Mouse (Mus musculus) hindbrain, embryonic 16.5 days (tissue): Measurements from ENCODE around the gene Uqcc2. TPM values are rescaled to one million over a fixed set of nuclear protein-coding genes. Genes with fewer than 3 reads are reported as not detected.

Source experiments
- ATAC-seq: fragments of 200-750 bp; cut with Nextera tagmentation; 2 replicates; pipeline ENCODE4 v1.8.0; 2017; ENCODE audit warnings: moderate TSS enrichment, moderate library complexity
- H3K27ac ChIP-seq: fragments of 300-500 bp; sonication (generic); 2 replicates; pipeline ENCODE4 v1.5.1; 2014; ENCODE audit warnings: low read depth, mild to moderate bottlenecking, control low read depth, low read length, moderate library complexity
- H3K27me3 ChIP-seq: fragments of 300-500 bp; sonication (generic); replicated peaks from 2 replicates; pipeline ENCODE4 v1.6.1; 2014; ENCODE audit warnings: low read length; ENCODE audit not compliant: control insufficient read depth, insufficient read depth
- H3K36me3 ChIP-seq: fragments of 300-500 bp; sonication (generic); 2 replicates; pipeline ENCODE4 v1.6.1; 2014; ENCODE audit warnings: mild to moderate bottlenecking, low read length, moderate library complexity, mixed read lengths; ENCODE audit not compliant: control insufficient read depth, insufficient read depth
- H3K4me1 ChIP-seq: fragments of 300-500 bp; sonication (generic); 2 replicates; pipeline ENCODE4 v1.6.1; 2014; ENCODE audit warnings: low read depth, low read length; ENCODE audit not compliant: control insufficient read depth, insufficient read depth
- H3K4me2 ChIP-seq: fragments of 300-500 bp; sonication (generic); 2 replicates; pipeline ENCODE4 v1.6.1; 2014; ENCODE audit warnings: mild to moderate bottlenecking, low read length, control low read depth, moderate library complexity
- H3K4me3 ChIP-seq: fragments of 300-500 bp; sonication (generic); 2 replicates; pipeline ENCODE4 v1.5.1; 2014; ENCODE audit warnings: mild to moderate bottlenecking, low read length, control low read depth, moderate library complexity
- H3K9ac ChIP-seq: fragments of 300-500 bp; sonication (generic); 2 replicates; pipeline ENCODE4 v1.6.1; 2014; ENCODE audit warnings: low read depth, mild to moderate bottlenecking, control low read depth, low read length, moderate library complexity
- H3K9me3 ChIP-seq: fragments of 300-500 bp; sonication (generic); 2 replicates; pipeline ENCODE4 v1.6.1; 2014; ENCODE audit warnings: mild to moderate bottlenecking, low read length, moderate library complexity; ENCODE audit not compliant: control insufficient read depth
- WGBS: fragments of 180-500 bp; shearing (Covaris S2); extraction: QIAGEN DNeasy Blood & Tissue Kit; methylation state at CpG from one replicate; pipeline ENCODE4 v1.1.7; 2014; 5-methylcytosine and 5-hydroxymethylcytosine counted together
- polyA plus RNA-seq: library from polyadenylated mRNA; unstranded; fragments of >200 nt; fragmentation: Nextera tagmentation; extraction: Ambion mirVana; gene quantifications from 2 replicates; pipeline ENCODE4 v1.2.1, GENCODE M21; 2015

The Uqcc2 gene
- polyA plus RNA-seq, 1 experiment from 2014 or later, result 396 TPM

DNA sequence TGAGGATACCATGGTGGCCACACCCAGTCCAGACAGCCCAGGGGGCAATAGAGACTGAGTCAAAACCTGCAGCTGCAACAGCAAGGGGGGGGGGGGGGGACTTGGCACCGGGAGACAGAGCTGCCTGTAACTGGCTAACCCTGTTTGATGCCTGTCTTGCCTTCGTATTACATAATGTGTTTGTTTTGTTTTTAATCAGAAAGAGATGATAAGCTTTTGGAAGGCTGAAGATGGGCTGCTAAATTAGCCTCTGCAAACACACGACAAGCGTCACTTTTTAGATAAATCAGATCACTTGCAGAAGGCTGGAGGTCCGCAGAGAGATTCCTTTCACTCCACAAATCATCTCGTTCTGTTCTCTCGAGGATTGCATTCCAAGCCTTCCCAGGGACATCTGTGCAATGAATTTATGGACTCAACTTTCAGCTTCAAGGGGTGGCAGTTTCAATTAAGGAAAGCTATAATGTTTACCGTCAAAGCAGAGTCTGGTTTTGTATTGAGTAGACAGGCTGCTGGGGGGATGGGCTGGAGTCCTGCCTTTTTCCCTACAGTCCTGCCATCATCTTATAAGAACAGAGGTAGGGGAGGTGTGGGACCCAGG, 12.7 kb upstream of the Uqcc2 start:
- 15% methylated on average over 8 of the region's 8 CpGs for WGBS
- no peak overlapping the region for H3K4me2 ChIP-seq
- no peak overlapping the region for H3K4me3 ChIP-seq
- H3K9ac ChIP-seq, result no peak overlapping the region
- no peaks in the 10 kb centered on the region for H3K9me3 ChIP-seq
- no peak for ATAC-seq
- no peak overlapping the region for H3K27ac ChIP-seq
- H3K27me3 ChIP-seq, result no peaks in the 10 kb centered on the region; the same call in 1 of the 2 replicates
- H3K36me3 ChIP-seq, result no peaks in the 10 kb centered on the region
- H3K4me1 ChIP-seq, result peaks cover 18% of the 10 kb centered on the region

DNA sequence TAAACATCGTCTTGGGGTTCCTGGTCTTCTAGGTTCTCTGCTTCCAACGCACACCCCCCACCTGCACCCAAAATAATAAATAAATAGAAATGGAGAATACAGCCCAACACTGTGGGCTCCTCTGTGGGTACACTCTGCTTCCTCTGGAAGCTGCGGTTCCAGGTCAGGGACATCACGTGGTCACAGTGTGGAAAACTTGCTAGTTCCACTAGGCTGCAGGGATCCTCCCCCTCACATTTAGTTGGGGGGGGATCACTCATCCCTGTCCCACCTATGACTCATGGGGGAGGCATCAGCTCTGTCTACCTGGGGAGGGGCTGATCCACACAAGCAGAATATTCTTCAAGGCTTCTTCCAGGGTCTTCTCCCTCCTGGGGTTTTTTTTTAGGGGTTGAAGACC, 10.4 kb upstream of the Uqcc2 start:
- Histone ChIP-seq H3K9ac (no peak overlapping the region), H3K27me3 (no peaks in the 10 kb centered on the region; the same call in 1 of the 2 replicates), H3K27ac (no peak overlapping the region), H3K4me2 (no peak overlapping the region), H3K4me1 (peaks cover 23% of the 10 kb centered on the region), H3K4me3 (no peak overlapping the region), H3K36me3 (no peaks in the 10 kb centered on the region), H3K9me3 (no peaks in the 10 kb centered on the region)
- 80% methylated on average over 4 of the region's 4 CpGs for WGBS
- no peak for ATAC-seq

DNA sequence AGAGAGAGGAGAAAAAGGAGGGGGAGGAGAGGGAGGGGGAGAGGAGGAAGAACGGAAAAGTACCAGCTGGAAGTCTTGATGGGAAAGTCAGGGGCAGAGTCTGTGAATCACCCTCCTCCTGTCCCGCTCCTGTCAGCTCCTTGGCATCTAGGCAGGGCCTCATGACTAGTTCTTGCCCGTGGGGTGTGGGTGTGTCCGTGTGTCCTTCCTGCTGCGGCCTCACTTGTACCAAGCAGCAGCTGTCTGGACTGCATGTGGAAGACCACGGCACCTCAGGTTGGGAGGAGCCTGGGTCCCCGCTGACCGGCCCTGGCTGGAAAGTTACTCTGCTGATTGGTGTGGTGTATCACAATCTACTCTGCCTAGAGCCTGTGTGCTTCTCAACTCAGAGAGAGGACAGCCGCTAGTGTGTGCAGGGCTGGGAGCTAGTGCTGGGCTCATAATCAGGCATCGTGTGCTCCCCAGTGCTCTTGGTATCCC, 8.3 kb upstream of the Uqcc2 start:
- ATAC-seq, result no peak
- Histone ChIP-seq H3K4me2 (no peak overlapping the region), H3K9ac (no peak overlapping the region), H3K4me3 (no peak overlapping the region), H3K4me1 (peaks cover 20% of the 10 kb centered on the region), H3K9me3 (no peaks in the 10 kb centered on the region), H3K36me3 (no peaks in the 10 kb centered on the region), H3K27me3 (no peaks in the 10 kb centered on the region; the same call in 1 of the 2 replicates), H3K27ac (no peak overlapping the region)
- 41% methylated on average over 10 of the region's 10 CpGs for whole genome bisulfite sequencing

DNA sequence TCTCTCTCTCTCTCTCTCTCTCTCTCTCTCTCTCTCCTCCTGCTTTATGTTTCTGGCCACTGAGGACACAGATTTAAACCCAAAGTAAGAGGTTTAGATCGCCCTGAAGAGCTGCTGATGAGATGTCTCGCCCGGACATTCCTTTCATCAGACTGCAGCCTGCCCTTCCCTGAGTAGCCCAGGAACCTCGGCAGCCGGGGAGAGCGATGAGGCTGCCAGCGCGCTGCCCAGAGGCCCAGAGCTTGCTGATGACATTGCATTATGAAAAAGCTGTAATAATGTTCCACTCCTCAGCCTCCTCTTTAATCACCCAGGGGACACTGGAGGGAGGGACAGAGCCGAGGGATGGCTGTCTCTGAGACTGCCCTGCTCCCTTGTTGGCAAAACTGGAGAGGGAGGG, 6.5 kb upstream of the Uqcc2 start:
- Histone ChIP-seq H3K9me3 (no peaks in the 10 kb centered on the region), H3K4me2 (no peak overlapping the region), H3K27me3 (no peaks in the 10 kb centered on the region), H3K27ac (peak overlapping the region; percentile 40; the same call in 1 of the 2 replicates), H3K36me3 (no peaks in the 10 kb centered on the region), H3K9ac (0 out of 2 replicates have a peak overlapping the region, but pooled peaks have one; percentile 23), H3K4me1 (peaks cover 17% of the 10 kb centered on the region), H3K4me3 (no peak overlapping the region)
- ATAC-seq, result no peak
- WGBS, result 31% methylated on average over 9 of the region's 9 CpGs

DNA sequence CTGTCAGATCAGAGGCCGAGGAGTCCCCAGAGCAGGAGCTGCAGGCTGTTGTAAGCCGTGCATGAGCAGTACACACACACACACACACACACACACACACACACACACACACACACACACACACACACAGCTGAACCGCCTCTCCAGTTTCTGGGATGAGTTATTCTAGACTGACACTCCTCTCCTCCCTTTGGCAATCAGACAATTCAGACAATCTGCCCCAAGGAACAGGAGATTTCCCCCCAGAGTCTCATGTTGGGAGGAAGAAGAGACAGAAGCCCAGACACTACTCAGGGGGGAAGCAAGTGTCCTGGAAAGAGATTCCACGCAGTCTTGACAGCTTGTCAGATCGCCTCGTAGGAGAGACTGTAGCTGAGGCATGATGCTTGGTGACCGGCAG, 5.6 kb upstream of the Uqcc2 start:
- ATAC-seq, result no peak
- Histone ChIP-seq H3K36me3 (no peaks in the 10 kb centered on the region), H3K27ac (0 out of 2 replicates have a peak overlapping the region, but pooled peaks have one; percentile 44), H3K4me2 (no peak overlapping the region), H3K4me3 (no peak overlapping the region), H3K9ac (no peak overlapping the region), H3K9me3 (no peaks in the 10 kb centered on the region), H3K27me3 (no peaks in the 10 kb centered on the region), H3K4me1 (peaks cover 17% of the 10 kb centered on the region)
- WGBS, result 36% methylated on average over 7 of the region's 7 CpGs

DNA sequence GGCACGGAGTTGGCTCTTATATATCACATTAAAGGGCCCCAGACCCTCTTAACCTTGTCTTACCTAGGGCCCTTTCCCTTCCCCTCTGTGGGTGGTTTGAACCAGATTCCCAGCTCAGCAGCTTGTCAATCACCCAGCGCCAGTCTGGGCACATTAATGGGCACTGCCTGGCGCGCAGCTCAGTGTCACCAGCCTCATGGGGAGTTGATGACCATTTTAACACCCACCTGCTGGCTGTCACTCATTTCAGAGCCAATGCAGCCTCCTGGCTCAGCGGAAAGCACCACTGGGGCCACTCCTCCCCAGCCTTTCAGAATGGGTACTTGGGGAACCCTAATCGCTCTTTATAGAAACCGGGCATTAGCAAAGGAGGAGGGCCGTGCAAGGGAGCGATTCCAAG, 4.7 kb upstream of the Uqcc2 start:
- ATAC-seq, result no peak
- peaks cover 17% of the 10 kb centered on the region for H3K4me1 ChIP-seq
- no peaks in the 10 kb centered on the region for H3K27me3 ChIP-seq
- H3K36me3 ChIP-seq, result no peaks in the 10 kb centered on the region
- no peak overlapping the region for H3K9ac ChIP-seq
- H3K4me2 ChIP-seq, result no peak overlapping the region
- no peak overlapping the region for H3K27ac ChIP-seq
- no peak overlapping the region for H3K4me3 ChIP-seq
- 40% methylated on average over 9 of the region's 9 CpGs for WGBS
- no peaks in the 10 kb centered on the region for H3K9me3 ChIP-seq

DNA sequence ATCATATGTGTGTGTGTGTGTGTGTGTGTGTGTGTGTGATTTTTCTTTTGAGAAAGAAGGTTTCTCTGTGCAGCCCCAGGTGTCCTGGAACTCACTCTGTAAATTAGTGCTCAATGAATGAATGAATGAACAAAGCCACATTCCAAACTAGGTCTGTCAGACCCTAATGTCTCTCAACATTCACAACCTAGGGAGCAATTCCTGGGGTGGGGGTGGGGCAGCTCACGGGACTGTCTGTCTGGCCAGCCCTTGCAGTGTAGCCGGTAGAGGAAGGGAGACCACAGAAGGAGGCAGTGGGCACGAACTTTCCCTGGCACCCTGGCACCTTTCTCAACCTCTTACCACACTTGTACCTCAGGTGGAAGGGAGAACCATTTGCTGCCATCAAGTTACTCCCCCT, 999 bp upstream of the Uqcc2 start:
- Histone ChIP-seq H3K9ac (no peak overlapping the region), H3K27me3 (no peaks in the 10 kb centered on the region), H3K36me3 (no peaks in the 10 kb centered on the region), H3K4me2 (no peak overlapping the region), H3K4me1 (peaks cover 36% of the 10 kb centered on the region), H3K9me3 (no peaks in the 10 kb centered on the region), H3K27ac (no peak overlapping the region), H3K4me3 (no peak overlapping the region)
- WGBS, result 38% methylated on average over 3 of the region's 3 CpGs
- no peak for ATAC-seq

DNA sequence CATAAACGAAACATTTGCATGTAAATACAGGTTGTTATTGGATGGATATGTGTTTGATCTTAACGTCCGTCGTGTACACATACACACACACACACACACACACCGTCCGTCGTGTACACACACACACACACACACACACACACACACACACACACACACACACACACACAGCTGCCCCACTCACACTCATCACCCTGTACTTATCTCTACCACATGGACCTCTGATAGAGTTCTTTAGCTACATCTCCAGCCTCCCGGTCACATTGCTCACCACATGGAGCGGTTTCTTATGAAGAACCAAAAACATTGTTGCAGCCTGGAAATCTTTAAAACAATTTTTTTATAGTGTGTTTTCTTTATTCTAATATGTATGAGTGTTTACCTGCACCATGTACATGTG, 471 bp upstream of the Uqcc2 start:
- peak overlapping the region; percentile 76 for H3K4me3 ChIP-seq
- H3K4me1 ChIP-seq, result peaks cover 35% of the 10 kb centered on the region
- H3K9ac ChIP-seq, result peak overlapping the region; percentile 86
- H3K4me2 ChIP-seq, result peak overlapping the region; percentile 54
- H3K27me3 ChIP-seq, result no peaks in the 10 kb centered on the region
- H3K36me3 ChIP-seq, result no peaks in the 10 kb centered on the region
- WGBS, result 23% methylated on average over 9 of the region's 9 CpGs
- H3K27ac ChIP-seq, result peak overlapping the region; percentile 70
- H3K9me3 ChIP-seq, result no peaks in the 10 kb centered on the region
- ATAC-seq, result peak; percentile 7

DNA sequence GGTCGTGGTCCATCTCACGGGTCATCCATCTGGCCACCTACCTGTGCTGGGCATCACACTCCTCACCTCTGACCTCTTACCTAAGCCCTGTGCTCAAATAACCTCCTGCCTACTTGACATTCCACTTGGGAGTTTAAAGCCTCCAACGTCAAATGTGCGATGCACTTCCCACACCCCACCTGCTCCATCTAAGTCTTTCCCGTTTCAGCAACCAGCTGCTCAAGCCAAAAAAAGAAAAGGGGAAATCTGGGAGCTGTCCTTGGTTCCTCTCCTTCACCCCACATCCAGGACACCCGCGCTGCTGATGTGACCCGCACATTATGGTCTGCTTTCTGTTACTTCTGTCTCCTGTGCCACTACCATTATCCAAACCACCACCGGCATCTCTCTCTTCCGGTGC, 1.5 kb downstream of the Uqcc2 start:
- no peak overlapping the region for H3K4me2 ChIP-seq

More for the DNA sequence above, 1.5 kb downstream of the Uqcc2 start:
- no peak overlapping the region for H3K9ac ChIP-seq
- peaks cover 32% of the 10 kb centered on the region for H3K4me1 ChIP-seq
- no peaks in the 10 kb centered on the region for H3K27me3 ChIP-seq
- H3K27ac ChIP-seq, result no peak overlapping the region
- no peaks in the 10 kb centered on the region for H3K9me3 ChIP-seq
- H3K36me3 ChIP-seq, result no peaks in the 10 kb centered on the region
- ATAC-seq, result no peak
- WGBS, result 90% methylated on average over 10 of the region's 10 CpGs
- no peak overlapping the region for H3K4me3 ChIP-seq
